Mouse (Mus musculus): ENCODE data around the gene Bcl2l14.

The Bcl2l14 gene

DNA sequence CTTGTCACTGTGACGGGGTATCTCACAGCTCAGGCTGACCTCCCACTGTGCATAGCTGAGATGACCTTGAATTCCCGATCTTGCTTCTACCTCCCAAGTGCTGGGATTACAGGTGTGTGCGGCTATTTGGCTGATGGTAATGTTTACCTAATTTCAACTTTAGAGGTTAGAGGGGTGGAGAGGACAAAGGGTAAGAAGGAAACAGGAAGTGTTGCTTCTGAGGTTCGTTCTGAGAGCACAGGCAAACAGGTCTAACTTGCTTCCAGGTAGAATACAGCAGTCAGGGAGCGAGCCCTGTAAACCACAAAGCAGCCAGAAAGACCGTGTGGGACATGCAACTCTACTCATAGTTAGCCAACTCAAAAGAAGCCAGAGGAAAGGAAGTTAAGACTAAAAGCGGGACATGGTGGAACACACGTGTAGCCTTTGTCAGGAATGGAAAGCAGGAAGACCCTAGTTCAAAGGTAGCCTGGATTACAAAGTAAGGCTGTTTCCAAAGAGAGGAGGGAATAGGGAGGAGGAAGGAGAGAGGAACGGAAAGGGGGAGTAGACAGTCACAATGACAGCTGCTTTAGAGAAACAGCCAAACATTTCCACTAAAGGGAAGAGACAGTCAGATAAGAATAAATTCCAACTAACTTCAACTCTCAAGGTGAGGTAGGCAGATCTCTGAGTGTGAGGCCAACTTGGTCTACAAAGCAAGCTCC lies 47.2 kb downstream of the Bcl2l14 start:
- DNase-seq (ENCODE audit: low spot score): no peak

DNA sequence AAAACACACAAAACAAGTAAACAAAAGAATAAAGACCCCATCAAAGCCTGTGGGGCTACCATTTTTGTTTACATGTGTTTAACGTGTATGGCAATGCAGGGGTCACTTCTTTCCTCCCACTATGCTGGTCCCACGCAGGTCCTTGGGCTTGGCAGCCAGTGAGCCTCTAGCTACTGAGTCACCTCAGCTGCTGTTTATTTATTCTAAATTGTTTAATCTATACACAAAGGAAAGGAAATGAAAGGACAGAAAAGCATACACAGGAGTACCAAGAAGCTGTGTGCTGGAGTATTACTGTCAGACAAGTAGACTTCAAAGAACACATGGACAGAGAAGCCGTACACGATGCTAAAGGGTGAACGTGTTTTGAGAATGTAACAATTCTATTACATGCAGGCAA lies 47.8 kb downstream of the Bcl2l14 start:
- no peak for DNase-seq (ENCODE audit: low spot score)

DNA sequence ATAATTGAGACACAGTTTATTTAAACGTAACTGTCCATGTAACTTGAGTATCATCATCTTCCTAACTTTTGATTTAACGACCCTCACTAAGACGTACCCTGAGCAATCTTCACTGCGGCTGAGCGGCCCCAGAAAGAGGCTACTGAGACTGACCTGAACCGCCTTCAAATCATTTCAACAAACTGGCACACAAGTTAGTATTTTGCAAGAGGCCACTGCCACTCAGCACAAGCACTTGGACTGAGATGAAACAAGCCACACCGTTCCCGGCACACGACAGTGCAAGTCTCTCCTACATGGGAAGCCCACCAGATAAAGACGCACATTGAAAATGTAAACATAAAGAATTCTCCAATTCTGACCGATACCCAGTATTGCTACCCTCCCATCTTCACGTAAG lies 52.3 kb downstream of the Bcl2l14 start:
- DNase-seq (ENCODE audit: low spot score): no peak

DNA sequence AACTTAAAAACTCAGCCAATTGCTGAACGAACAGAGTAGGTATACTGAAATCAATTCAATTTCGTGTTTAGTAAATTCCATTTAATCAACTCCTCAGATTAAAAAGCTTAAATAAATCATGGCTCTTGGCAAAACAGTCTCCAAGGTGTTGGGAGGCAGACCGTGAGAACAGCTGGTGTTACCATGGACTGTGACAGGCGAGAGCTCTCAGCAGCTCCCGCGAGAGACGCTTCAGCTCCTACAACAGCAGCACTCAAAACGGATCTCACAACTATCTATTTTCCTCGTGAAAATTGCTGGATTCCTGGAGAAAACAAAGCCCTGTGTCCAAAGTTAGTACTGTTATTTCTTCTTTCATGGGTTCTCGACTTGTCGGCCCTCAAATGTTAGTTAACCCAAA lies 53.8 kb downstream of the Bcl2l14 start:
- DNase-seq (ENCODE audit: low spot score): no peak

DNA sequence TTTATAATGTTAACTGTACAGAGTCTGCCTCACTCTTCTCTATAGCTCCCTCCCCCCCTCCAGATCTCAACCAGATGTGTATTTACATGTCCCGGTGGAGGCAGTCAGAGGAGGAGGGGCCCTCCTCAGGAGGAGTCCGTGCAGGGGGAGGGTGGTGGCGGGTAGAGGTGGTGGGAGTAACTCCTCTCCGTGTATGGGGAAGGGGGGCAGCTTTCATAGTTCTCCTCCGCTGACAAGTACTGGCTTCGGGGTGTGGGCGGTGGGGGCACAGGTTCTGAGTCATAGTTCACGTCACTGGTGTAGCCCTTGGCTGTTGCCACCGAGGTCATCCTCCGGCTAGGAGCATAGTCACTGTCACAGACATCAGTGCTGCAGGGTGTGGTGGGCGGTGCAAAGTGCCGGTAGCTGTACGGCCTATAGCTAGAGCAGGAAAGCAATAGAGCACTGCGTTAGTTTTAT lies 54.6 kb downstream of the Bcl2l14 start:
- no peak for DNase-seq (ENCODE audit: low spot score)

DNA sequence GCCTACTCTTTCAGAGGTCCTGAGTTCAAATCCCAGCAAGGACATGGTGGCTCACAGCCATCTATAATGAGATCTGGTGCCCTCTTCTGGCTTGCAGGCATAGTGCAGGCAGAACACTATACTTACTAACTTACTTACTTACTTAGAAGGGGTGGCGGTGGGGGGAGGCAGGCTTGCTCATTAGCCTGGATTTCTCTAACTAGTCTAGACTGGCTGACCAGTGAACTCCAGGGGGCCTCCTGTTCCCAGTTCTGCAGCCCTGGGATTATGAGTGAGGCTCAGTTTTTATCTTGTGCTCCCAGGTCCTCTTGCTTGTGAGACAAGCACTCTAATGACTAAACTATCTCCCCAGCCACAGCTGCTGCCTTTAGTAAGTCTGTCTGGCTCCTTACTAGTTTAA lies 58.0 kb downstream of the Bcl2l14 start:
- no peak for DNase-seq (ENCODE audit: low spot score)

DNA sequence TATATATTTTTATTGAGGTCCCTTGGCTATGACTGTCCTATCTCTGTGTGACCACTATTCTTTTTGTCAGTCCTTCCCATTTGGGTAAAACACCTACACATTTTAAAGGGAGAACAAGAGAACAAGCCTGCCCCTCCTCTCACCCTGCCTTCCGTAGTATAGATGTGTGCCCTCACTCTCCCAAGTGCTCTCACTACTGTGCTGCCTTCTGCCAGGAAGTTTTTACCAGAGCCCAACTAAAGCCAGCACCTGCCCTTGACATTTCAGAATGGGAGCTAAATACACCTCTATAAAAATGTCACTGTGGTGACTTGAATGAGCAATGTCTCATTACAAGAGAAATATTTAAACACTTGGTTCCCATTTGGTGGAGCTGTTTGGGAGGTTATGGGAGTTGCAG lies 62.3 kb downstream of the Bcl2l14 start:
- no peak for DNase-seq (ENCODE audit: low spot score)

DNA sequence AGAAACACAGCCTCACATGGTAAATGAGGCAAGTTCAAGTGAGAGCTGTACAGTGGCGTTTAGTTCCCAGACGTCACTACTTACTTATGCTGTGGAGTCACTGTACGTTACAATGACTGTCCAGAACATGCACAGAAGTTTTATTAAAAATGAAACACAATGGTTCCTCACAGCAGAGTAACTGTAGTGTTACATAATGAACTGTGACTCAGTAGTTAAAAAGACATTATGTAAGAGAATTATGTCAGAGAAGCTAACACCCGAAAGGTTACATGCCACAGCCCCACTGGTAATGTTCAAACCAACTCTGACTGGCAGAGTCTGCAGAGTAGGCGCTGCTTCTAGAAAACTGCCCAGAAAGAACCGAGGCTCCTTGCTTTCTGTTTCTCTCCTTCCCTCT lies 65.1 kb downstream of the Bcl2l14 start:
- no peak for DNase-seq (ENCODE audit: low spot score)

DNA sequence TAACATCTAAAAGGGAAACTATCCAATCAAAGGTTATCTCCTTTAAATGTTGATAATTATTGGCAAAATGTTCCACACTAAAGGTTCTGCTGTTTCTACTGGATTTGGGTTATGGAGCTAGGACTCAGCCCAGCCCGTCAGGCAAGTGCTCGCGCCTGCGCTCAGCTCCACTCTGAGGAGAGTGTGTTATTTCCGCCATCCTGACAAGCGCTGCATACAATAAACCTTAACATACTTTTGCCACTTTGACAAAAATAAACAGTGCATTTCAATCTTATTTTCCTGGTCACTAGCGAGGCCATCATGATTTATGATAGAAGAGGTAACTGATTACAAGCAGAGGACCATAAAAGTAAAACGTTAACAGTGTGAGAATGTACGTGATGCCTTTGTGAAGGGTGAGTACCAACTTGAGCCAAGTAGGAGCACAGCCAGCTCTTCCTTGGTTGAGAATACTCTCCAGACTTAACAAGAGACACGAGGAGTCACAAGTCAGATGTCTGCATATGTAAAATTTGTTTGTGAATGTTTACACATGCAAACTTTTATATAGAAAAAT lies 70.6 kb downstream of the Bcl2l14 start:
- no peak for DNase-seq (ENCODE audit: low spot score)

DNA sequence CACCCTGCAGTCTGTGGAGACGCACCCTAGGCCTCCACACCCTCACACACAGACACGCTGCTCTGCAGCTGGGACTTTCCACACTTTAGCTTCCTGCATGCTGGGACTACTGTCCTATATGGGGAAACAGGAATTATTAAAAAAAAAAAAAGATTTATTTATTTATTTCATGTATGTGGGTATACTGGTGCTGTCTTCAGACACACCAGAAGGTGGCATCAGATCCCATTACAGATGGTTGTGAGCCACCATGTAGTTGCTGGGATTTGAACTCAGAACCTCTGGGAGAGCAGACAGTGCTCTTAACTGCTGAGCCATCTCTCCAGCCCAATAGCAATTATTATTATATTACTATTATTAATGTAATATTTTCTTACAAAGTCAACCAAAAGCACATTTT lies 73.2 kb downstream of the Bcl2l14 start:
- DNase-seq (ENCODE audit: low spot score): no peak

DNA sequence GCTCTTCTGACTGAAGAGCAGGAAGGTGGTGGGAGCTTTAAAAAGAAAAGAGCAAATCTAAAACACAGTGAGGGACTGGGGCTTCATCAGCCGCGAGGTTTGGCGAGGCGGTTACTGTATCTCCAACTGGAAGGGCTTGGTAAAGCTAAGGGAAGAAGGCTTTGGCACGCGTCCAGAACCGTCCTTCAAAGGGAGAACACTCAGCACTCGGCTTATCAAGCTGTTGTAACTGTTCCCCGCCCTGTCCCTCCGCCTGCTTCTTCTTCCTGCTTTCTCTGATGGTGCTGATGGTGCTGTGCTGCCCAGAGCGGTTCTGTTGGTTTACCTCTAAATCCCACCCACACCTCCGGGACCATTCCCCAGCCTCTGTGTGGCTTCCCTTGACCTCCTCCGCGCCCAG lies 74.7 kb downstream of the Bcl2l14 start:
- no peak for DNase-seq (ENCODE audit: low spot score)

DNA sequence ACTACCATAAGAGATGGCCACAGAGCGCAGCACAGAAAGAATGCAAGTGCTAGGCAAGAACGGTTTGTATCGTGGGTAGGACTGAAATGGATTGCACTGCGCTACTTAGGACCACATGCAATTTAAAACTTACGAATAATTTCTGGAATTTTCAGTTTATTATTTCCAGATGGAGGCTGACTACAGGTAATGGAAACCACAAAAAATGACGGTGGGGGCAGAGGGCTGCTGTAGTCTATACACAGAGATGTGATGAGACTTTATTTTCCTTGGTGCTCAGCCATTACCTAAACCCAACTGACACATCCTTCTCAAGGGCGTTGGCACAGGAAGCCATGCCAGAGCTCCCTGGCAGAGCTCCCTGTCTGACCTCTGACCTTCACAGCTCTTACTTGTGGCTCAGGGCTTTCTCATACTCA lies 77.0 kb downstream of the Bcl2l14 start:
- DNase-seq (ENCODE audit: low spot score): no peak

DNA sequence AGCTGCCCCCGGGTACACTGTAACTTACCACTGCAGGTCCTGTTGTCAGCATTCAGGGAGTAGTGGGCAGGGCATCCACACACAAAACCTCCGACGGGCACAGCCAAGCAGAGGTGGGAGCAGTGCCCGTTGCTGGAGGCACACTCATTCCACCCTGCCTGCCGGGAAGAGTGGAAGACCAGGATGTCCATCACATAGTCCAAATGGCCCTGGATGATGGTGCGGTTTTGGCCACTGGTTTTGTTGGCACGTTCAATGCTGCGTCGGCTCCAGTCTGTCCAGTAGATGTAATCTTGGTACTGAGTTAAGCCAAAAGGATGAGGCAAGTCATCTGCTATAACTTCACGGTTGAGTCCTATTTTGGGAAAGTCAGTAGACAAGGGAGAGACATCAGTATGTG lies 83.4 kb downstream of the Bcl2l14 start:
- no peak for DNase-seq (ENCODE audit: low spot score)

DNA sequence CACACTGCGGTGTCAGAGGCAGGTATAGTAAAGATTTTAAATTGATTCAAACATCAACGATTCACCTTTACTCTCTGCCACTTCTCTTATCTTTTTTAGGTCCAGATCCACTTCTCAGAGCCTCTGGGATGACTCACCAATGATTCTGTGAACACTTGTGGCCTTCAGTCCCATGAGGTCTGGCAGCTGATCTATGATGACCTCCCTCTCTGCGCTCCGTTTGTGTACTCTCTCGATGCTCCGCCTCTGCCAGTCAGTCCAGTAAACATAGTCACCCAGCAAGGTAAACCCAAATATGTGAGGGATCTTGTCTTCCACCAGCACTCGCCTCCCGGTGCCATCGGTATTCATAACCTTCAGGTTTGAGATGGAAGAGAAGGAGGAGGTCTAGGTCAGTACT lies 90.2 kb downstream of the Bcl2l14 start:
- no peak for DNase-seq (ENCODE audit: low spot score)
